Mouse (Mus musculus) mouse trophoblast stem cell (cell line): ENCODE results near the gene Map2k1.
"Not testable (repeated sequence)": the region's sequence is repeated elsewhere in the genome, so short reads cannot be mapped to it uniquely, and the experiment has no call there.

ENCODE experiments used
- in situ Hi-C, 2 experiments: fragments of 300-500 bp; cut with MseI, MboI; formaldehyde crosslinking; loops; 2 replicates in 1 of 2; 3 replicates in 1 of 2; pipeline ENCODE4 v1.15.1; 2025

Gene Map2k1

GRCm38 (mm10) chr9:64214452-64214851 is 39.0 kb downstream of the Map2k1 start:
- in situ Hi-C loops: no loop called here

- in situ Hi-C loops: no loop called here
Observed at GRCm38 (mm10) chr9:64207509-64208084, 45.8 kb downstream of the Map2k1 start.

GRCm38 (mm10) chr9:64202866-64203265 is 50.6 kb downstream of the Map2k1 start:
- in situ Hi-C loops: no loop called here

- in situ Hi-C loops: no loop called here
Observed at GRCm38 (mm10) chr9:64202331-64202730, 51.1 kb downstream of the Map2k1 start.

GRCm38 (mm10) chr9:64199897-64200296 is 53.5 kb downstream of the Map2k1 start:
- in situ Hi-C loops: no loop called here

GRCm38 (mm10) chr9:64198763-64199418 is 54.5 kb downstream of the Map2k1 start:
- in situ Hi-C loops: not testable (repeated sequence)

GRCm38 (mm10) chr9:64198068-64198762 is 55.2 kb downstream of the Map2k1 start:
- in situ Hi-C loops: no loop called here

- in situ Hi-C loops: no loop called here
Observed at GRCm38 (mm10) chr9:64197524-64197923, 55.9 kb downstream of the Map2k1 start.

- in situ Hi-C loops: no loop called here
Observed at GRCm38 (mm10) chr9:64195554-64195953, 57.9 kb downstream of the Map2k1 start.

GRCm38 (mm10) chr9:64193879-64194278 is 59.6 kb downstream of the Map2k1 start:
- in situ Hi-C loops: no loop called here

GRCm38 (mm10) chr9:64184166-64184840 is 69.1 kb downstream of the Map2k1 start:
- in situ Hi-C loops: no loop called here

GRCm38 (mm10) chr9:64183295-64183694 is 70.1 kb downstream of the Map2k1 start:
- in situ Hi-C loops: not testable (repeated sequence)

GRCm38 (mm10) chr9:64178974-64179646 is 74.3 kb downstream of the Map2k1 start, which contains the start of gene Snapc5:
Snapc5 (plus strand) TSS chr9:64179274.
- in situ Hi-C loops: loop anchor here (5.0 to 10.0 kb wide), 2 partner anchors 93 to 96 kb away; no protein-coding TSS in a partner anchor

- in situ Hi-C loops: loop anchor here (5.0 to 10.0 kb wide), 2 partner anchors 94 to 96 kb away; no protein-coding TSS in a partner anchor
Observed at GRCm38 (mm10) chr9:64178610-64178973, 74.8 kb downstream of the Map2k1 start.

- in situ Hi-C loops: loop anchor here (5.0 to 10.0 kb wide), 2 partner anchors 97 to 99 kb away; no protein-coding TSS in a partner anchor
Observed at GRCm38 (mm10) chr9:64175378-64175777, 78.1 kb downstream of the Map2k1 start.

GRCm38 (mm10) chr9:64174766-64175165 is 78.7 kb downstream of the Map2k1 start:
- in situ Hi-C loops: loop anchor here (5.0 to 10.0 kb wide), 2 partner anchors 98 to 100 kb away; no protein-coding TSS in a partner anchor

GRCm38 (mm10) chr9:64174341-64174740 is 79.1 kb downstream of the Map2k1 start:
- in situ Hi-C loops: loop anchor here in 1 of 2 experiments (10.0 kb wide), 1 partner anchor 100 kb away; no protein-coding TSS in a partner anchor

GRCm38 (mm10) chr9:64173666-64174220 is 79.7 kb downstream of the Map2k1 start:
- in situ Hi-C loops: loop anchor here in 1 of 2 experiments (10.0 kb wide), 1 partner anchor 101 kb away; no protein-coding TSS in a partner anchor

GRCm38 (mm10) chr9:64172816-64173665 is 80.4 kb downstream of the Map2k1 start, which contains the start of the genes Zwilch and Rpl4:
Zwilch (minus strand) TSS chr9:64173104.
Rpl4 (plus strand) TSS chr9:64173375.
- in situ Hi-C loops: loop anchor here in 1 of 2 experiments (10.0 kb wide), 1 partner anchor 102 kb away; no protein-coding TSS in a partner anchor
